24 mouse cellular contexts compared by ENCODE assay signal in genomic region chr10:17294440-17294839, GRCm38 (mm10).
DNase-seq lines count a peak whose midpoint lies in the region; ATAC-seq lines count a peak whose summit lies in the region.
"Had no signal": no experiment of that assay in that cellular context is flagged by ENCODE, and none has a peak within 500 bp of the region (broad histone marks: within the 10 kb centered on the region; RNA-seq: fewer than 3 reads in every experiment).

No protein-coding gene starts in this region.

- peak; percentile 39 for DNase-seq in heart, adult 11 months
- DNase-seq in heart, postnatal 25 days (ENCODE audit: low spot score): no peak
- DNase-seq in 416B (ENCODE audit: low read depth) (peak; percentile 32), MEL-GATA-1-ER (ENCODE audit: extremely low read depth, low read depth) (peak; percentile 7)
- no peak for DNase-seq in layer of hippocampus, adult 8-10 months (ENCODE audit: low spot score in 2 of 2)
- DNase-seq in urinary bladder, postnatal 4 days (ENCODE audit: low spot score in 2 of 2): no peak
- no peak for DNase-seq in right cerebral cortex, postnatal 36 days (ENCODE audit: low spot score in 2 of 2)
- DNase-seq: adrenal gland, postnatal 10 days; B cell, adult 2 months; cerebellum, adult 11-12 months; cerebellum, adult 8-10 months; cerebellum, postnatal 10 days; cerebellum, postnatal 36 days; gastrocnemius, postnatal 10 days; gastrocnemius, postnatal 36 days; heart, adult 18-20 months; heart, postnatal 10 days; heart, postnatal 4 days had no signal

- ATAC-seq in megakaryocyte, adult 5-6 weeks (ENCODE audit: poor library complexity, severe bottlenecking): peak; percentile 63
- ATAC-seq: forebrain, embryonic 13.5 days; forebrain, embryonic 16.5 days; hindbrain, postnatal 0 days; inflammation-experienced regulatory T-cells, adult 6 months; Patski had no signal

- intact Hi-C loops in heart, postnatal 25 days (cut with DNase I): no loop called here

Comparison
In these comparisons a context has a peak if more than half of its experiments do, and no peak if none do; other contexts are left out.
1. DNase-seq: peak in heart, adult 11 months (single experiment), 416B (single experiment) and MEL-GATA-1-ER (single experiment); none in heart, postnatal 25 days (single experiment), layer of hippocampus, adult 8-10 months (0 of 2), urinary bladder, postnatal 4 days (0 of 2) and right cerebral cortex, postnatal 36 days (0 of 2).